Mouse (Mus musculus) embryonic facial prominence, embryonic 12.5 days (tissue): Measurements from ENCODE around the gene Nedd8. TPM values are rescaled to one million over a fixed set of nuclear protein-coding genes. Genes with fewer than 3 reads are reported as not detected.
A peak's percentile ranks its signal among the peaks of the same experiment; 100 is the strongest.

Experiments
- ATAC-seq: fragments of 200-750 bp; cut with Nextera tagmentation; 2 replicates; pipeline ENCODE4 v1.8.0; 2017; ENCODE audit not compliant: insufficient number of reproducible peaks, insufficient read depth, low FRiP score, low TSS enrichment
- H3K27ac ChIP-seq: fragments of 300-500 bp; sonication (generic); 2 replicates; pipeline ENCODE4 v1.5.1; 2016; ENCODE audit warnings: mild to moderate bottlenecking
- H3K27me3 ChIP-seq: fragments of 300-500 bp; sonication (generic); 2 replicates; pipeline ENCODE4 v1.6.1; 2016; ENCODE audit warnings: mild to moderate bottlenecking, moderate library complexity
- H3K36me3 ChIP-seq: fragments of 300-500 bp; sonication (generic); 2 replicates; pipeline ENCODE4 v1.6.1; 2016; ENCODE audit warnings: mild to moderate bottlenecking
- H3K4me1 ChIP-seq: fragments of 300-500 bp; sonication (generic); 2 replicates; pipeline ENCODE4 v1.6.1; 2016
- H3K4me2 ChIP-seq: fragments of 300-500 bp; sonication (generic); replicated peaks from 2 replicates; pipeline ENCODE4 v1.6.1; 2016; ENCODE audit warnings: mild to moderate bottlenecking, moderate library complexity
- H3K4me3 ChIP-seq: fragments of 300-500 bp; sonication (generic); 2 replicates; pipeline ENCODE4 v1.5.1; 2016; ENCODE audit warnings: mild to moderate bottlenecking
- H3K9ac ChIP-seq: fragments of 300-500 bp; sonication (generic); 2 replicates; pipeline ENCODE4 v1.6.1; 2016; ENCODE audit warnings: mild to moderate bottlenecking, moderate library complexity
- H3K9me3 ChIP-seq: fragments of 300-500 bp; sonication (generic); 2 replicates; pipeline ENCODE4 v1.6.1; 2016; ENCODE audit warnings: mild to moderate bottlenecking, moderate library complexity
- WGBS: fragments of 180-500 bp; shearing (Covaris S2); methylation state at CpG from one replicate; pipeline ENCODE4 v1.1.7; 2016; 5-methylcytosine and 5-hydroxymethylcytosine counted together
- polyA plus RNA-seq: library from polyadenylated mRNA; unstranded; fragments of >200 nt; fragmentation: Nextera tagmentation; extraction: Ambion mirVana; gene quantifications from 2 replicates; pipeline ENCODE4 v1.2.1, GENCODE M21; 2016

The Nedd8 gene
- polyA plus RNA-seq, 1 experiment from 2014 or later: 585 TPM

- peak within 1 kb of the TSS; percentile 59 for H3K4me3 ChIP-seq
- no peaks in the 10 kb centered on the region for H3K27me3 ChIP-seq
- H3K9ac ChIP-seq: peak within 1 kb of the TSS; percentile 67
- H3K4me1 ChIP-seq: peaks cover 13% of the 10 kb centered on the region
- H3K36me3 ChIP-seq: peaks cover 81% of the 10 kb centered on the region
- peak; percentile 71 for ATAC-seq
- H3K4me2 ChIP-seq: peak within 1 kb of the TSS; percentile 94
- H3K27ac ChIP-seq: peak within 1 kb of the TSS; percentile 41; the same call in 1 of the 2 replicates
- no peaks in the 10 kb centered on the region for H3K9me3 ChIP-seq
- WGBS: 2% methylated on average over 33 of the region's 33 CpGs
Measured at GRCm38 (mm10) chr14:55635523-55636007, 36.4 kb downstream of the Nedd8 start, which contains the start of gene Ipo4. Gene Ipo4, minus strand, starts transcription at chr14:55635957.

- ATAC-seq: peak; percentile 57; the same call in 1 of the 2 replicates
- Histone ChIP-seq H3K9me3 (no peaks in the 10 kb centered on the region), H3K4me2 (peak overlapping the region; percentile 94), H3K27me3 (no peaks in the 10 kb centered on the region), H3K4me3 (peak overlapping the region; percentile 59), H3K36me3 (peaks cover 81% of the 10 kb centered on the region), H3K9ac (peak overlapping the region; percentile 67), H3K4me1 (peaks cover 13% of the 10 kb centered on the region), H3K27ac (peak overlapping the region; percentile 41; the same call in 1 of the 2 replicates)
- 5% methylated on average over 23 of the region's 23 CpGs for WGBS
Measured at GRCm38 (mm10) chr14:55634874-55635522, 36.9 kb downstream of the Nedd8 start.

- no peak for ATAC-seq
- no peaks in the 10 kb centered on the region for H3K27me3 ChIP-seq
- H3K4me2 ChIP-seq: no peak overlapping the region
- 50% methylated on average over 5 of the region's 5 CpGs for WGBS
- no peak overlapping the region for H3K4me3 ChIP-seq
- no peak overlapping the region for H3K9ac ChIP-seq
- H3K4me1 ChIP-seq: peaks cover 1% of the 10 kb centered on the region
- H3K36me3 ChIP-seq: peaks cover 97% of the 10 kb centered on the region
- H3K9me3 ChIP-seq: no peaks in the 10 kb centered on the region
- no peak overlapping the region for H3K27ac ChIP-seq
Measured at GRCm38 (mm10) chr14:55629312-55629711, 42.6 kb downstream of the Nedd8 start.

- H3K27me3 ChIP-seq: no peaks in the 10 kb centered on the region
- no peaks in the 10 kb centered on the region for H3K4me1 ChIP-seq
- no peak overlapping the region for H3K4me3 ChIP-seq
- no peak overlapping the region for H3K4me2 ChIP-seq
- ATAC-seq: no peak
- peaks cover 91% of the 10 kb centered on the region for H3K36me3 ChIP-seq
- no peak overlapping the region for H3K9ac ChIP-seq
- no peaks in the 10 kb centered on the region for H3K9me3 ChIP-seq
- 96% methylated on average over 27 of the region's 27 CpGs for WGBS
- H3K27ac ChIP-seq: no peak overlapping the region
Measured at GRCm38 (mm10) chr14:55628077-55628827, 43.7 kb downstream of the Nedd8 start.

GRCm38 (mm10) chr14:55618486-55619195, 53.3 kb downstream of the Nedd8 start:
- Histone ChIP-seq H3K4me1 (no peaks in the 10 kb centered on the region), H3K27ac (no peak overlapping the region)
- 41% methylated on average over 22 of the region's 22 CpGs for WGBS

GRCm38 (mm10) chr14:55617822-55618221, 54.1 kb downstream of the Nedd8 start, which contains the start of gene Rec8:
Gene Rec8, plus strand, starts transcription at chr14:55618037.
- Histone ChIP-seq H3K27ac (no peak within 1 kb of the TSS), H3K4me1 (no peaks in the 10 kb centered on the region), H3K27me3 (no peaks in the 10 kb centered on the region), H3K36me3 (no peaks in the 10 kb centered on the region), H3K9ac (no peak within 1 kb of the TSS), H3K4me3 (peak within 1 kb of the TSS; percentile 18), H3K9me3 (no peaks in the 10 kb centered on the region), H3K4me2 (peak within 1 kb of the TSS; percentile 35)
- 18% methylated on average over 21 of the region's 21 CpGs for WGBS
- ATAC-seq: peak; percentile 43; the same call in 1 of the 2 replicates

More at GRCm38 (mm10) chr14:55618486-55619195, 53.3 kb downstream of the Nedd8 start:
- H3K27me3 ChIP-seq: no peaks in the 10 kb centered on the region
- H3K9ac ChIP-seq: no peak overlapping the region
- H3K4me3 ChIP-seq: peak overlapping the region; percentile 18
- H3K36me3 ChIP-seq: no peaks in the 10 kb centered on the region
- H3K4me2 ChIP-seq: peak overlapping the region; percentile 35
- H3K9me3 ChIP-seq: no peaks in the 10 kb centered on the region
- ATAC-seq: no peak

GRCm38 (mm10) chr14:55616844-55617243, 55.1 kb downstream of the Nedd8 start:
- Histone ChIP-seq H3K4me1 (no peaks in the 10 kb centered on the region), H3K9me3 (no peaks in the 10 kb centered on the region), H3K27ac (no peak overlapping the region), H3K9ac (no peak overlapping the region), H3K4me3 (no peak overlapping the region), H3K4me2 (no peak overlapping the region), H3K36me3 (no peaks in the 10 kb centered on the region), H3K27me3 (no peaks in the 10 kb centered on the region)
- 90% methylated on average over 2 of the region's 2 CpGs for WGBS
- ATAC-seq: no peak

GRCm38 (mm10) chr14:55615876-55616275, 56.0 kb downstream of the Nedd8 start:
- H3K4me1 ChIP-seq: no peaks in the 10 kb centered on the region
- WGBS: 24% methylated on average over 2 of the region's 2 CpGs
- H3K9ac ChIP-seq: no peak overlapping the region
- no peak overlapping the region for H3K27ac ChIP-seq
- no peak for ATAC-seq
- H3K9me3 ChIP-seq: no peaks in the 10 kb centered on the region
- no peaks in the 10 kb centered on the region for H3K27me3 ChIP-seq
- H3K36me3 ChIP-seq: no peaks in the 10 kb centered on the region
- H3K4me2 ChIP-seq: no peak overlapping the region
- no peak overlapping the region for H3K4me3 ChIP-seq

- H3K36me3 ChIP-seq: no peaks in the 10 kb centered on the region
Measured at GRCm38 (mm10) chr14:55614565-55615178, 57.3 kb downstream of the Nedd8 start.

GRCm38 (mm10) chr14:55613346-55613745, 58.6 kb downstream of the Nedd8 start:
- H3K27me3 ChIP-seq: no peaks in the 10 kb centered on the region
- no peak overlapping the region for H3K4me2 ChIP-seq
- H3K9me3 ChIP-seq: no peaks in the 10 kb centered on the region
- ATAC-seq: no peak
- WGBS: 71% methylated on average over 6 of the region's 6 CpGs
- H3K4me3 ChIP-seq: no peak overlapping the region
- H3K4me1 ChIP-seq: no peaks in the 10 kb centered on the region
- no peak overlapping the region for H3K9ac ChIP-seq
- H3K27ac ChIP-seq: no peak overlapping the region
- H3K36me3 ChIP-seq: peaks cover 13% of the 10 kb centered on the region

More at GRCm38 (mm10) chr14:55614565-55615178, 57.3 kb downstream of the Nedd8 start:
- no peak for ATAC-seq
- Histone ChIP-seq H3K9me3 (no peaks in the 10 kb centered on the region), H3K27me3 (no peaks in the 10 kb centered on the region), H3K4me1 (no peaks in the 10 kb centered on the region), H3K9ac (no peak overlapping the region), H3K4me3 (no peak overlapping the region), H3K4me2 (no peak overlapping the region), H3K27ac (no peak overlapping the region)
- WGBS: 79% methylated on average over 7 of the region's 7 CpGs
